In genomic region chr3:152929788-152930281, GRCm38 (mm10) we compare ENCODE assay signal across 12 mouse cellular contexts. TPM values are rescaled to one million over a fixed set of nuclear protein-coding genes. Genes with fewer than 3 reads are reported as not detected.
DNase-seq lines count a peak whose midpoint lies in the region; ATAC-seq and TF ChIP-seq lines count a peak whose summit lies in the region.
"Had no signal": no experiment of that assay in that cellular context is flagged by ENCODE, and none has a peak within 500 bp of the region (broad histone marks: within the 10 kb centered on the region; RNA-seq: fewer than 3 reads in every experiment).

No protein-coding gene starts in this region.

- no peaks in the 10 kb centered on the region for H3K36me3 ChIP-seq in erythroblast, embryonic 14.5 days (ENCODE audit: control insufficient read depth)
- no peaks in the 10 kb centered on the region for H3K36me3 ChIP-seq in liver, postnatal 0 days (replicated peaks; ENCODE audit: insufficient read depth, low read length)
- H3K36me3 ChIP-seq: G1E; heart, embryonic 10.5 days had no signal

- H3K27me3 ChIP-seq in erythroblast, embryonic 14.5 days (ENCODE audit: control insufficient read depth) = no peaks in the 10 kb centered on the region
- no peaks in the 10 kb centered on the region for H3K27me3 ChIP-seq in liver, postnatal 0 days (ENCODE audit: insufficient read depth, low read length)

- no peak overlapping the region for H3K9ac ChIP-seq in liver, postnatal 0 days (replicated peaks)

- H3K27ac ChIP-seq in liver, postnatal 0 days (ENCODE audit: low read depth) = no peak overlapping the region
- H3K27ac ChIP-seq: heart, embryonic 10.5 days; left cerebral cortex, adult 2 months had no signal

- H3K9me3 ChIP-seq in erythroblast, embryonic 14.5 days (ENCODE audit: control insufficient read depth, low read length) = no peaks in the 10 kb centered on the region
- no peaks in the 10 kb centered on the region for H3K9me3 ChIP-seq in liver, postnatal 0 days (ENCODE audit: low read length)
- H3K9me3 ChIP-seq: G1E; heart, embryonic 10.5 days had no signal

- H3K4me1 ChIP-seq in erythroblast, embryonic 14.5 days (ENCODE audit: control insufficient read depth) = peaks cover 13% of the 10 kb centered on the region
- peaks cover 10% of the 10 kb centered on the region for H3K4me1 ChIP-seq in liver, postnatal 0 days (ENCODE audit: insufficient read depth)

- 58% methylated on average over 7 of the region's 7 CpGs for WGBS in liver, postnatal 0 days (ENCODE audit: insufficient replicate concordance)

- no peak overlapping the region for H3K4me2 ChIP-seq in liver, postnatal 0 days (ENCODE audit: low read depth, low read length)

- ATAC-seq in erythroblast, adult 5-6 weeks (replicated peaks; ENCODE audit: low FRiP score, poor library complexity, severe bottlenecking) = no peak
- peak; percentile 27; the same call in 1 of the 2 replicates for ATAC-seq in liver, postnatal 0 days
- ATAC-seq in megakaryocyte-erythroid progenitor cell, adult 5-6 weeks (replicated peaks; ENCODE audit: low FRiP score, low TSS enrichment, poor library complexity, severe bottlenecking) = no peak

- TF ChIP-seq EP300 in liver, postnatal 0 days (IDR thresholded peaks at IDR 0.05; ENCODE audit: low read depth) = no peak

- DNase-seq in 3T3-L1 (ENCODE audit: low read depth, low spot score) = peak; percentile 20
- peak; percentile 68 for DNase-seq in T-cell, adult 2 months (ENCODE audit: low spot score)
- no peak for DNase-seq in liver, postnatal 0 days
- no peak for DNase-seq in frontal cortex, postnatal 10 days (ENCODE audit: low spot score in 2 of 2)
- no peak for DNase-seq in neural tube, embryonic 10.5 days (ENCODE audit: extremely low spot score, low spot score)
- DNase-seq: kidney, adult 2 months had no signal

- no peak for TF ChIP-seq CTCF in liver, postnatal 0 days (IDR thresholded peaks at IDR 0.05; ENCODE audit: low read depth)

- peak overlapping the region; percentile 13 for H3K4me3 ChIP-seq in erythroblast, embryonic 14.5 days (replicated peaks)
- no peak overlapping the region for H3K4me3 ChIP-seq in liver, postnatal 0 days (ENCODE audit: low read depth, low read length)
- H3K4me3 ChIP-seq: heart, embryonic 10.5 days; left cerebral cortex, adult 2 months had no signal

RNA-seq across cellular contexts. Expression of gene St6galnac5, which starts 52.2 kb away (rescaled TPM):
- not detected in 2 replicates for polyA plus RNA-seq in erythroblast, embryonic 14.5 days (2012)
- total RNA-seq in erythroblast, adult 5-6 weeks (2015; ENCODE audit: low replicate concordance) = not detected in 2 replicates
- total RNA-seq in erythroblast, adult 5-6 weeks (2017; ENCODE audit: low replicate concordance) = not detected in 2 replicates
- 0.02 TPM in 1 of 2 replicates, not detected in the other for polyA plus RNA-seq in liver, postnatal 0 days (2015; fragmentation: Nextera tagmentation; extraction: Ambion mirVana)
- total RNA-seq in megakaryocyte-erythroid progenitor cell, adult 5-6 weeks (2014; fragmentation: Nextera tagmentation) = not detected in 2 replicates
- 0.23 TPM in 1 of 2 replicates, not detected in the other for total RNA-seq in megakaryocyte-erythroid progenitor cell, adult 5-6 weeks (2017)
- polyA plus RNA-seq: G1E had no signal

Comparison
In these comparisons a context has a peak if more than half of its experiments do, and no peak if none do; other contexts are left out.
1. DNase-seq: peak in 3T3-L1 (single experiment) and T-cell, adult 2 months (single experiment); none in liver, postnatal 0 days (single experiment), frontal cortex, postnatal 10 days (0 of 2) and neural tube, embryonic 10.5 days (single experiment).